Mouse (Mus musculus) liver, adult (tissue): ENCODE measurements around the gene Terb2.

ENCODE experiments used
- GATA4 ChIP-seq: IDR thresholded peaks from 2 replicates; pipeline ENCODE4 v1.6.1; 2014; ENCODE audit warnings: mild to moderate bottlenecking, low read length; ENCODE audit not compliant: insufficient replicate concordance

Terb2 gene

GRCm38 (mm10) chr2:122186106-122186505 is at the start of gene Terb2, which contains the start of gene Patl2:
Gene Terb2 (plus strand): TSS chr2:122186272.
Gene Patl2 (minus strand): TSS chr2:122186189.
- TF ChIP-seq GATA4, result no peak

GRCm38 (mm10) chr2:122137839-122138465 is 48.1 kb upstream of the Terb2 start:
- no peak for TF ChIP-seq GATA4

- TF ChIP-seq GATA4, result no peak
Observed at GRCm38 (mm10) chr2:122140815-122141214, 45.3 kb upstream of the Terb2 start.

GRCm38 (mm10) chr2:122141332-122141967 is 44.6 kb upstream of the Terb2 start:
- TF ChIP-seq GATA4, result no peak

- no peak for TF ChIP-seq GATA4
Observed at GRCm38 (mm10) chr2:122143111-122143510, 43.0 kb upstream of the Terb2 start.

GRCm38 (mm10) chr2:122145756-122146155 is 40.3 kb upstream of the Terb2 start:
- no peak for TF ChIP-seq GATA4

GRCm38 (mm10) chr2:122146687-122147086 is 39.4 kb upstream of the Terb2 start:
- no peak for TF ChIP-seq GATA4

GRCm38 (mm10) chr2:122147508-122148241 is 38.4 kb upstream of the Terb2 start, which contains the start of gene B2m:
Gene B2m (plus strand): TSS chr2:122147686.
- no peak for TF ChIP-seq GATA4

- TF ChIP-seq GATA4, result peak; percentile 38; the same call in 1 of the 2 replicates
Observed at GRCm38 (mm10) chr2:122148242-122148917, 37.7 kb upstream of the Terb2 start.

GRCm38 (mm10) chr2:122149316-122149715 is 36.8 kb upstream of the Terb2 start:
- TF ChIP-seq GATA4, result no peak

- TF ChIP-seq GATA4, result no peak
Observed at GRCm38 (mm10) chr2:122149716-122150115, 36.4 kb upstream of the Terb2 start.

- no peak for TF ChIP-seq GATA4
Observed at GRCm38 (mm10) chr2:122151221-122151620, 34.9 kb upstream of the Terb2 start.

- TF ChIP-seq GATA4, result no peak
Observed at GRCm38 (mm10) chr2:122152850-122153249, 33.2 kb upstream of the Terb2 start.

GRCm38 (mm10) chr2:122153681-122154365 is 32.2 kb upstream of the Terb2 start:
- no peak for TF ChIP-seq GATA4

GRCm38 (mm10) chr2:122154479-122154878 is 31.6 kb upstream of the Terb2 start:
- TF ChIP-seq GATA4, result no peak
